Mouse (Mus musculus) retina, adult 2 months (tissue): ENCODE data around the gene Clec5a.
"Not testable (repeated sequence)": the region's sequence is repeated elsewhere in the genome, so short reads cannot be mapped to it uniquely, and the experiment has no call there.

Experiments
- DNase-seq: peaks from one replicate; pipeline ENCODE4 v3.0.0-alpha.2; 2012; ENCODE audit warnings: low read depth, low spot score

The Clec5a gene

GRCm38 (mm10) chr6:40585645-40586044, at the start of gene Clec5a:
Gene Clec5a, minus strand, starts transcription at chr6:40585821.
- no peak for DNase-seq

- no peak for DNase-seq
These were observed 49.0 kb upstream of the Clec5a start for GRCm38 (mm10) chr6:40634640-40635071.

- no peak for DNase-seq
These were observed 42.9 kb upstream of the Clec5a start, which contains the start of gene Mgam for GRCm38 (mm10) chr6:40628406-40629000. Gene Mgam, plus strand, starts transcription at chr6:40628831.

GRCm38 (mm10) chr6:40626111-40626510, 40.5 kb upstream of the Clec5a start:
- DNase-seq: no peak

- peak; percentile 28 for DNase-seq
These were observed 32.3 kb upstream of the Clec5a start for GRCm38 (mm10) chr6:40617965-40618364.

- no peak for DNase-seq
These were observed 27.7 kb upstream of the Clec5a start, which contains the start of gene Tas2r138 for GRCm38 (mm10) chr6:40613260-40613852. Gene Tas2r138, minus strand, starts transcription at chr6:40613310.

- no peak for DNase-seq
These were observed 24.6 kb upstream of the Clec5a start for GRCm38 (mm10) chr6:40610244-40610643.

GRCm38 (mm10) chr6:40607431-40607830, 21.8 kb upstream of the Clec5a start:
- DNase-seq: no peak

GRCm38 (mm10) chr6:40598546-40598945, 12.9 kb upstream of the Clec5a start:
- not testable (repeated sequence) for DNase-seq

- no peak for DNase-seq
These were observed 9.4 kb upstream of the Clec5a start for GRCm38 (mm10) chr6:40594804-40595550.

GRCm38 (mm10) chr6:40588346-40588745, 2.7 kb upstream of the Clec5a start:
- DNase-seq: no peak

- no peak for DNase-seq
These were observed 1.3 kb downstream of the Clec5a start for GRCm38 (mm10) chr6:40584336-40584735.

GRCm38 (mm10) chr6:40576305-40576704, 9.3 kb downstream of the Clec5a start:
- DNase-seq: no peak

- no peak for DNase-seq
These were observed 12.0 kb downstream of the Clec5a start for GRCm38 (mm10) chr6:40573618-40574017.

GRCm38 (mm10) chr6:40569187-40569586, 16.4 kb downstream of the Clec5a start, which contains the start of gene Olfr460:
Gene Olfr460, plus strand, starts transcription at chr6:40569487.
- DNase-seq: no peak

- DNase-seq: no peak
These were observed 30.7 kb downstream of the Clec5a start, which contains the start of gene Olfr461 for GRCm38 (mm10) chr6:40554950-40555349. Gene Olfr461, minus strand, starts transcription at chr6:40555050.

- DNase-seq: no peak
These were observed 40.9 kb downstream of the Clec5a start for GRCm38 (mm10) chr6:40544690-40545089.
